Mouse (Mus musculus) kidney, adult 2 months (tissue): Measurements from ENCODE around the gene Atf3. TPM values are rescaled to one million over a fixed set of nuclear protein-coding genes. Genes with fewer than 3 reads are reported as not detected.

Experiments used
- DNase-seq: peaks from one replicate; pipeline ENCODE4 v3.0.0; 2021
- H3K27ac ChIP-seq: fragments of 200-500 bp; 2 replicates; pipeline ENCODE4 v1.5.1; 2012; ENCODE audit warnings: low read depth, low read length, control low read depth, inconsistent platforms; ENCODE audit not compliant: insufficient read depth
- H3K27me3 ChIP-seq: fragments of 200-500 bp; replicated peaks from 2 replicates; pipeline ENCODE4 v1.6.1; 2012; ENCODE audit warnings: mild to moderate bottlenecking, moderate library complexity, low read length, inconsistent platforms; ENCODE audit not compliant: control insufficient read depth, insufficient read depth
- H3K36me3 ChIP-seq: fragments of 200-500 bp; 2 replicates; pipeline ENCODE4 v1.6.1; 2012; ENCODE audit warnings: mild to moderate bottlenecking, moderate library complexity, low read length, inconsistent platforms; ENCODE audit not compliant: control insufficient read depth, insufficient read depth
- H3K4me1 ChIP-seq: fragments of 200-500 bp; 2 replicates; pipeline ENCODE4 v1.6.1; 2011; ENCODE audit warnings: low read length; ENCODE audit not compliant: control insufficient read depth, insufficient read depth
- H3K4me3 ChIP-seq: fragments of 200-500 bp; 2 replicates; pipeline ENCODE4 v1.5.1; 2011; ENCODE audit warnings: mild to moderate bottlenecking, low read depth, low read length, control low read depth; ENCODE audit not compliant: insufficient read depth
- CTCF ChIP-seq: fragments of 200-500 bp; conservative IDR thresholded peaks from 2 replicates; pipeline ENCODE4 v1.5.1; 2011; ENCODE audit warnings: low read depth, mild to moderate bottlenecking, control low read depth, low read length, moderate library complexity, mixed read lengths; ENCODE audit not compliant: insufficient read depth, insufficient read length
- POLR2A ChIP-seq: fragments of 200-500 bp; IDR thresholded peaks from one replicate; pipeline ENCODE4 v1.6.1; 2011; ENCODE audit warnings: low read depth, low read length, control low read depth
- WGBS: fragments of 180-500 bp; shearing (Covaris S2); methylation state at CpG from one replicate; pipeline ENCODE4 v1.1.7; 2018; 5-methylcytosine and 5-hydroxymethylcytosine counted together
- polyA plus RNA-seq: library from polyadenylated mRNA; depleted of rRNA; stranded (reverse); fragments of >200 nt; gene quantifications from 2 replicates; pipeline ENCODE4 v1.2.3, GENCODE M21; 2012

Atf3 gene
- polyA plus RNA-seq, 1 experiment: 1.5 TPM

GRCm38 (mm10) chr1:191192751-191193150 lies 25.1 kb downstream of the Atf3 start:
- no peaks in the 10 kb centered on the region for H3K36me3 ChIP-seq
- WGBS: 95% methylated on average over 6 of the region's 6 CpGs
- TF ChIP-seq CTCF: no peak
- TF ChIP-seq POLR2A: no peak
- H3K4me3 ChIP-seq: no peak overlapping the region
- no peaks in the 10 kb centered on the region for H3K4me1 ChIP-seq
- no peak overlapping the region for H3K27ac ChIP-seq
- H3K27me3 ChIP-seq: no peaks in the 10 kb centered on the region
- no peak for DNase-seq

GRCm38 (mm10) chr1:191192213-191192612 lies 25.6 kb downstream of the Atf3 start:
- Histone ChIP-seq H3K4me3 (no peak overlapping the region), H3K4me1 (no peaks in the 10 kb centered on the region), H3K27me3 (no peaks in the 10 kb centered on the region), H3K36me3 (no peaks in the 10 kb centered on the region), H3K27ac (no peak overlapping the region)
- no peak for TF ChIP-seq POLR2A
- 71% methylated on average over 6 of the region's 6 CpGs for WGBS
- DNase-seq: no peak

- H3K36me3 ChIP-seq: no peaks in the 10 kb centered on the region
- DNase-seq: peak; percentile 42
- no peak overlapping the region for H3K27ac ChIP-seq
- 0 out of 2 replicates have a peak, but pooled peaks cover 5% of the 10 kb centered on the region for H3K4me1 ChIP-seq
- TF ChIP-seq CTCF: no peak
- TF ChIP-seq POLR2A: no peak
- 0 out of 2 replicates have a peak, but pooled peaks cover 1% of the 10 kb centered on the region for H3K27me3 ChIP-seq
- H3K4me3 ChIP-seq: no peak overlapping the region
- WGBS: 44% methylated on average over 6 of the region's 6 CpGs
Measured at GRCm38 (mm10) chr1:191189671-191190372, 28.0 kb downstream of the Atf3 start.

- no peak overlapping the region for H3K27ac ChIP-seq
- WGBS: 21% methylated on average over 7 of the region's 7 CpGs
- H3K36me3 ChIP-seq: no peaks in the 10 kb centered on the region
- 0 out of 2 replicates have a peak, but pooled peaks cover 1% of the 10 kb centered on the region for H3K27me3 ChIP-seq
- TF ChIP-seq CTCF (no peak), POLR2A (no peak)
- no peak overlapping the region for H3K4me3 ChIP-seq
- H3K4me1 ChIP-seq: 0 out of 2 replicates have a peak, but pooled peaks cover 8% of the 10 kb centered on the region
- DNase-seq: peak; percentile 38
Measured at GRCm38 (mm10) chr1:191186386-191186770, 31.5 kb downstream of the Atf3 start.

GRCm38 (mm10) chr1:191185761-191186385 lies 32.0 kb downstream of the Atf3 start:
- Histone ChIP-seq H3K27ac (no peak overlapping the region), H3K4me3 (0 out of 2 replicates have a peak overlapping the region, but pooled peaks have one; percentile 14), H3K4me1 (0 out of 2 replicates have a peak, but pooled peaks cover 8% of the 10 kb centered on the region), H3K27me3 (0 out of 2 replicates have a peak, but pooled peaks cover 1% of the 10 kb centered on the region), H3K36me3 (no peaks in the 10 kb centered on the region)
- WGBS: 5% methylated on average over 16 of the region's 16 CpGs
- TF ChIP-seq CTCF (no peak), POLR2A (no peak)
- DNase-seq: peak; percentile 27

- peak; percentile 39 for DNase-seq
- Histone ChIP-seq H3K27ac (no peak overlapping the region), H3K36me3 (no peaks in the 10 kb centered on the region), H3K27me3 (0 out of 2 replicates have a peak, but pooled peaks cover 1% of the 10 kb centered on the region), H3K4me1 (0 out of 2 replicates have a peak, but pooled peaks cover 8% of the 10 kb centered on the region), H3K4me3 (peak overlapping the region; percentile 52; the same call in 1 of the 2 replicates)
- TF ChIP-seq POLR2A: no peak
- no peak for TF ChIP-seq CTCF
- WGBS: 6% methylated on average over 22 of the region's 22 CpGs
Measured at GRCm38 (mm10) chr1:191184841-191185251, 33.0 kb downstream of the Atf3 start.
